Mouse (Mus musculus): ENCODE results near the gene Zfp503. TPM values are rescaled to one million over a fixed set of nuclear protein-coding genes. Genes with fewer than 3 reads are reported as not detected.

The Zfp503 gene
- total and polyA plus RNA-seq, 2 experiments from 2014 or later: 4.3 to 9.1 TPM

DNA sequence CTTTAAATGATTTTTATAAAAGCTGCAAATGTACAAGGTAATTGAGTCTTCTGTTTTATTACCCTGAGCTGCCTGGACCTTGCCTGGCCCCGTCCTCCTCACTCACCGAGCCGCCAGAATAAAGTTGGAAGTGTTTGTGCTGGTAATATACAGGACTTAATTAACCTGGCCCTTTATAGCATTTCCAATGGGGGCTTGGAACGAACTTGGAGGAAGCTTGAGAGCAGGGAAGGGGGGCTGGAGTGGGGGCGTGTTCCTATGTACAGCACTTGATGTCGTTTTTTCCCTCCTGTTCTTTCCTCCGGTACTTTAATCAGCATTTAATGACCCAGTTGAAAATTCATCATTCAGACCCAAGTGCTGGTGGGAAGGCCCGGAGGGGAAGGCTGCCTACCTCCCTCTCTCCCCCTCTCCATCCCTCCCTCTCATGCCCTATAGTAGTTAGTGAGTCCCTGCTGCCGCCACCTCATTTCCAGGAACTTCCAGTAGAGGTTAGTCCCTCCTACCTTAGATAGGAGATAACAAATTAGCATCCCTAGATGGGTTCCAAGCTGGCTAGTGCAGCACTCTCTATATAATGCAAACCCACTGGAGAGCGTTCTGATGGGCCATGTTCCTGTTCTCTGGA, 37.4 kb downstream of the Zfp503 start:
- Histone ChIP-seq H3K4me2 (ENCODE audit: low read depth, low read length, poor library complexity, severe bottlenecking) (no peak overlapping the region), H3K9ac (replicated peaks; ENCODE audit: low read length, poor library complexity, severe bottlenecking) (no peak overlapping the region), H3K9me3 (ENCODE audit: low read length) (no peaks in the 10 kb centered on the region), H3K4me3 (ENCODE audit: low read depth, low read length) (no peak overlapping the region), H3K4me1 (ENCODE audit: insufficient read depth, low read length) (no peaks in the 10 kb centered on the region), H3K27ac (ENCODE audit: low read depth, low read length) (no peak overlapping the region), H3K36me3 (ENCODE audit: insufficient read depth, low read length) (no peaks in the 10 kb centered on the region), H3K27me3 (ENCODE audit: insufficient read depth, low read length) (no peaks in the 10 kb centered on the region)
- DNase-seq (ENCODE audit: low spot score) (no peak), ATAC-seq (ENCODE audit: low FRiP score) (no peak)
- no peak for TF ChIP-seq CTCF (IDR thresholded peaks at IDR 0.05)
- WGBS: 82% methylated on average over 10 of the region's 10 CpGs

DNA sequence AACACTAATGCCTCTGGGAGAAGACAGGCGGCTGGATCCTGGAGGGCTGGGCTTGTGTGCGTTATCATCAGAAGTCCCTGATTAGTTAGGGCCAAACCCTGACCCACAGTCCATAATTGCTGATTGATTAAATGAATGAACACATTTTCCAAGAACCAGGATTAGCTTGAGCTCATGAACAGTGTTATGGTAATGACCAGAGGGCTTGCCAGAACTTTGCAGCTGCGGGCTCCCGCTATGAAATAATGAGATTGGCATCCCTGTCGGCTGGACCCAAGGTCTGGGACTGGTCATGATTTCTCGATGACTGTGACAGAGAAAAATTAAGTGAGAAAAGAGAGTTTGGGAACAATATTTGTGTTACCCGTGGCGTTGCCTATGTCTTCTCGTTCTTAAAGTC, 44.5 kb downstream of the Zfp503 start:
- H3K27ac ChIP-seq (ENCODE audit: low read depth, low read length): no peak overlapping the region
- no peaks in the 10 kb centered on the region for H3K4me1 ChIP-seq (ENCODE audit: insufficient read depth, low read length)
- ATAC-seq (ENCODE audit: low FRiP score): no peak
- no peak for TF ChIP-seq CTCF (IDR thresholded peaks at IDR 0.05)
- no peaks in the 10 kb centered on the region for H3K36me3 ChIP-seq (ENCODE audit: insufficient read depth, low read length)
- H3K9ac ChIP-seq (replicated peaks; ENCODE audit: low read length, poor library complexity, severe bottlenecking): no peak overlapping the region
- H3K27me3 ChIP-seq (ENCODE audit: insufficient read depth, low read length): no peaks in the 10 kb centered on the region
- DNase-seq (ENCODE audit: low spot score): no peak
- no peak overlapping the region for H3K4me2 ChIP-seq (ENCODE audit: low read depth, low read length, poor library complexity, severe bottlenecking)
- no peak overlapping the region for H3K4me3 ChIP-seq (ENCODE audit: low read depth, low read length)
- 51% methylated on average over 9 of the region's 9 CpGs for WGBS
- H3K9me3 ChIP-seq (ENCODE audit: low read length): no peaks in the 10 kb centered on the region

DNA sequence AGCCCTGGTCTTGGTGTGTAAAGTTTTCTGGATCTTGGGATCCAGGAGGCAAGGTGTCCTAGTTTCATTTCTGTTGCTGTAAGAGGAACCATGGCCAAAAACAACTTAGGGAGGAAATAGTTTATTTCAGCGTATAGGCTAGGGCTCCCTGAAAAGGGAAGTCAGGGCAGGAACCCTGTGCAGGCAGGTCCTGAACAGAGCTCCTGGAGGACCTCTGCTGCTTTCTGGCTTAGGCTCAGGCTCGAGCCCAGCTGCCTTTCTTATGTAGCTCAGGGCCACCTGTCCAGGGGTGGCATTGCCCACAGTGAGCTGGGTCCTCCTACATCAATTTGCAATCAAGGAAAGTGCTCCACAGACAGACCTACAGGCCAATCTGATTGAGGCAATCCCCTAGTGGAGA, 47.8 kb downstream of the Zfp503 start:
- 68% methylated on average over 2 of the region's 2 CpGs for WGBS
- DNase-seq (ENCODE audit: low spot score) (no peak), ATAC-seq (ENCODE audit: low FRiP score) (no peak)
- no peak overlapping the region for H3K4me3 ChIP-seq (ENCODE audit: low read depth, low read length)
- no peaks in the 10 kb centered on the region for H3K9me3 ChIP-seq (ENCODE audit: low read length)
- no peaks in the 10 kb centered on the region for H3K4me1 ChIP-seq (ENCODE audit: insufficient read depth, low read length)
- H3K9ac ChIP-seq (replicated peaks; ENCODE audit: low read length, poor library complexity, severe bottlenecking): no peak overlapping the region
- H3K27me3 ChIP-seq (ENCODE audit: insufficient read depth, low read length): no peaks in the 10 kb centered on the region
- H3K36me3 ChIP-seq (ENCODE audit: insufficient read depth, low read length): no peaks in the 10 kb centered on the region
- H3K4me2 ChIP-seq (ENCODE audit: low read depth, low read length, poor library complexity, severe bottlenecking): no peak overlapping the region
- no peak overlapping the region for H3K27ac ChIP-seq (ENCODE audit: low read depth, low read length)
- no peak for TF ChIP-seq CTCF (IDR thresholded peaks at IDR 0.05)

DNA sequence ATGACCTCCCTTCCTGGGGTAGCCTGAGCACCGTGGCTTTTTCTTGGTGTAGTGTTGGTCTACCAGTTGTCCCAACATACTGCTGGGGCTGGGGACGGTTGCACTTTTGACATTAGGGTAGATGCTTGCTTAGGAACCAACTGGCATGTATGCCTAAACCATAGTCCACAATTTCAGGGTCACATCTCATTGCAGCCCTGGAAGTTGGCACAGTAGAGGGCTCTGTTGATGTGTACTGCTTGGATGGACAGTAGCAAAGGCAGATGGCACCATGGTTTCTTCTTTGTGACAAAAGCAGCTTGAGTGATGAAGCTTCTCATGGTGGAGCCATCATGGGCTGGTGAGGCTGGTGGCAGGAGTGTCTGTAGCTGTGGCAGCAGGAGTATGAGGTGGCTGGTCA, 52.3 kb downstream of the Zfp503 start:
- Histone ChIP-seq H3K27ac (ENCODE audit: low read depth, low read length) (no peak overlapping the region), H3K9me3 (ENCODE audit: low read length) (no peaks in the 10 kb centered on the region), H3K4me2 (ENCODE audit: low read depth, low read length, poor library complexity, severe bottlenecking) (no peak overlapping the region), H3K27me3 (ENCODE audit: insufficient read depth, low read length) (no peaks in the 10 kb centered on the region), H3K4me3 (ENCODE audit: low read depth, low read length) (no peak overlapping the region), H3K4me1 (ENCODE audit: insufficient read depth, low read length) (no peaks in the 10 kb centered on the region), H3K9ac (replicated peaks; ENCODE audit: low read length, poor library complexity, severe bottlenecking) (no peak overlapping the region), H3K36me3 (ENCODE audit: insufficient read depth, low read length) (no peaks in the 10 kb centered on the region)
- DNase-seq (ENCODE audit: low spot score) (no peak), ATAC-seq (ENCODE audit: low FRiP score) (no peak)
- WGBS: 95% methylated on average over 2 of the region's 2 CpGs
- TF ChIP-seq CTCF (IDR thresholded peaks at IDR 0.05): no peak

DNA sequence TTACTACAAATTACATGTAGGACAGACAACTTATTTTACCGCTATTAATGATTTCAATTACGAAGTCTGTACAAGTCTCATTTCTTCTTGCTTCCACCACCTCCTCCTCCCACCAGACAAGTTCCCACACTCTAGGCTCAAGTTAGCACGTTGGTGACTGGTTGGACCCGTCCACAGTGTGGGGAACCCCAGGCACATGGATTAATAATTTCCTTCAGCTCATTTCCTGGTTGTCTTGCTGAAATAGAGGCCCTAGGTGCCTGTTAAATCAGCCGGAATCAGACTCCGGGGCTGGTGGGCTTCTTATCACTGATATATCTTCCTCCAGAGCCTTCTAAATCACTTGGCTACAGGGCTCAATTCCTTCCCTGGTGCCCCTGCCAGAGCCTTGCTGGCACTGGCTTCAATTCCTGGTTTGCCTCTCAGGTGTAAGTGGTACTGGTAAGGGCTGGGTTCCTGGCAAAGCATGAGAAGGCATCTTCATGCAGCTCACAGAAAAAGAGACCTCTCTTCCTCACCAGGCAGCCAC, 53.2 kb downstream of the Zfp503 start:
- Histone ChIP-seq H3K36me3 (ENCODE audit: insufficient read depth, low read length) (no peaks in the 10 kb centered on the region), H3K4me3 (ENCODE audit: low read depth, low read length) (no peak overlapping the region), H3K27ac (ENCODE audit: low read depth, low read length) (no peak overlapping the region), H3K9me3 (ENCODE audit: low read length) (no peaks in the 10 kb centered on the region), H3K9ac (replicated peaks; ENCODE audit: low read length, poor library complexity, severe bottlenecking) (no peak overlapping the region), H3K27me3 (ENCODE audit: insufficient read depth, low read length) (no peaks in the 10 kb centered on the region), H3K4me2 (ENCODE audit: low read depth, low read length, poor library complexity, severe bottlenecking) (no peak overlapping the region), H3K4me1 (ENCODE audit: insufficient read depth, low read length) (no peaks in the 10 kb centered on the region)
- 79% methylated on average over 6 of the region's 6 CpGs for WGBS
- TF ChIP-seq CTCF (IDR thresholded peaks at IDR 0.05): no peak
- no peak for ATAC-seq (ENCODE audit: low FRiP score)
- no peak for DNase-seq (ENCODE audit: low spot score)

Small RNA genes lying within 50 kb of the gene (microRNA-seq; reads per million reads assigned to microRNA genes)
- gene Gm27532 (ENCODE audit: borderline number of aligned reads): not detected

Other genes starting within 250 kb of the Zfp503 start
- 65.9 and 85.6 TPM in 2 replicates for gene Samd8, start 239.1 kb downstream of the Zfp503 start, total RNA-seq (2014; rRNA removed)
- 24.9 and 28.6 TPM in 2 replicates for gene Samd8, start 239.1 kb downstream of the Zfp503 start, polyA plus RNA-seq (2015; fragmentation: Nextera tagmentation; extraction: Ambion mirVana)
- gene Dusp13, start 238.4 kb downstream of the Zfp503 start, total RNA-seq (2014; rRNA removed): 0.28 TPM in 1 of 2 replicates, not detected in the other
- not detected in 2 replicates for gene Dusp13, start 238.4 kb downstream of the Zfp503 start, polyA plus RNA-seq (2015; fragmentation: Nextera tagmentation; extraction: Ambion mirVana)
- gene Vdac2, start 164.4 kb downstream of the Zfp503 start, total RNA-seq (2014; rRNA removed): 219 and 224 TPM in 2 replicates
- gene Vdac2, start 164.4 kb downstream of the Zfp503 start, polyA plus RNA-seq (2015; fragmentation: Nextera tagmentation; extraction: Ambion mirVana): 300 and 308 TPM in 2 replicates
- 34.2 and 38.5 TPM in 2 replicates for gene Comtd1, start 140.6 kb downstream of the Zfp503 start, total RNA-seq (2014; rRNA removed)
- 58.4 and 65.3 TPM in 2 replicates for gene Comtd1, start 140.6 kb downstream of the Zfp503 start, polyA plus RNA-seq (2015; fragmentation: Nextera tagmentation; extraction: Ambion mirVana)
- not detected in 2 replicates for gene Lrmda, start 30.1 kb upstream of the Zfp503 start, total RNA-seq (2014; rRNA removed)
- gene Lrmda, start 30.1 kb upstream of the Zfp503 start, polyA plus RNA-seq (2015; fragmentation: Nextera tagmentation; extraction: Ambion mirVana): 0.34 and 0.35 TPM in 2 replicates

Measured in midbrain, postnatal 0 days (tissue).